Mouse (Mus musculus): Measurements from ENCODE around the gene Abcc3.

DNA sequence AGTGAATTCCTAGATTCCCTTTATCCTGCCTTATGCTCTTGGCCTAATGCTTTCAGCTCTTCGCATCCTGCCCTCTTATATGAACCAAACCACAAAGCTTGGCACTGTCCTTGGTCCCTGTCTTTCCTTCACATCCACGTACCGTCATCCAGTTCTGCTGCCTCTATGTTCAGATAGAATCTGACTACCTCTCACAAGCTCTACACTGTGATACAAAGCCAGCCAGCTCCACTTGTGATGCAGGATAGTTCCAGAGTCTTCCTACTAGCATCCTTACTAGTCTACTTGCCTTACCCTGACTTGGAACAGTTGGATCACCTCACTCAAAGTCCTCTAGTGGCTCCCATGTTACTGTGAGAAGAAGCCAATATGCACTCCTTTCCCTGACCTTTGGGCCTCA lies 62.6 kb downstream of the Abcc3 start:
- TF ChIP-seq CTCF (IDR thresholded peaks at IDR 0.05; ENCODE audit: control insufficient read depth, insufficient read depth, low read length), result no peak
- no peak for TF ChIP-seq POLR2A (IDR thresholded peaks at IDR 0.05; ENCODE audit: borderline replicate concordance, control insufficient read depth, low read depth, low read length)

Data from bone marrow, adult 2 months (tissue).